Mouse (Mus musculus) hindbrain, embryonic 15.5 days (tissue): ENCODE measurements around the gene Nkpd1. TPM values are rescaled to one million over a fixed set of nuclear protein-coding genes. Genes with fewer than 3 reads are reported as not detected.
A peak's percentile ranks its signal among the peaks of the same experiment; 100 is the strongest.

Experiments
- ATAC-seq: fragments of 200-750 bp; cut with Nextera tagmentation; 2 replicates; pipeline ENCODE4 v1.8.0; 2017; ENCODE audit warnings: low read depth, moderate number of reproducible peaks, moderate TSS enrichment; ENCODE audit not compliant: low FRiP score
- H3K27ac ChIP-seq: fragments of 300-500 bp; sonication (generic); replicated peaks from 2 replicates; pipeline ENCODE4 v1.5.1; 2015; ENCODE audit warnings: mild to moderate bottlenecking, inconsistent platforms
- H3K27me3 ChIP-seq: fragments of 300-500 bp; sonication (generic); 2 replicates; pipeline ENCODE4 v1.6.1; 2015; ENCODE audit warnings: control low read depth, inconsistent platforms
- H3K36me3 ChIP-seq: fragments of 300-500 bp; sonication (generic); 2 replicates; pipeline ENCODE4 v1.6.1; 2015; ENCODE audit warnings: control low read depth, inconsistent platforms
- H3K4me1 ChIP-seq: fragments of 300-500 bp; sonication (generic); replicated peaks from 2 replicates; pipeline ENCODE4 v1.6.1; 2015; ENCODE audit warnings: control low read depth, inconsistent platforms
- H3K4me2 ChIP-seq: fragments of 300-500 bp; sonication (generic); 2 replicates; pipeline ENCODE4 v1.6.1; 2015; ENCODE audit warnings: moderate library complexity, mild to moderate bottlenecking, inconsistent platforms
- H3K4me3 ChIP-seq: fragments of 300-500 bp; sonication (generic); 2 replicates; pipeline ENCODE4 v1.5.1; 2015; ENCODE audit warnings: mild to moderate bottlenecking, inconsistent platforms
- H3K9ac ChIP-seq: fragments of 300-500 bp; sonication (generic); 2 replicates; pipeline ENCODE4 v1.6.1; 2015; ENCODE audit warnings: inconsistent platforms
- H3K9me3 ChIP-seq: fragments of 300-500 bp; sonication (generic); 2 replicates; pipeline ENCODE4 v1.6.1; 2016; ENCODE audit warnings: control low read depth, inconsistent platforms
- WGBS: fragments of 180-500 bp; shearing (Covaris S2); methylation state at CpG from one replicate; pipeline ENCODE4 v1.1.7; 2015; 5-methylcytosine and 5-hydroxymethylcytosine counted together
- polyA plus RNA-seq: library from polyadenylated mRNA; unstranded; fragments of >200 nt; fragmentation: Nextera tagmentation; extraction: Ambion mirVana; gene quantifications from 2 replicates; pipeline ENCODE4 v1.2.1, GENCODE M21; 2015

Gene Nkpd1
- polyA plus RNA-seq = 1.1 and 1.2 TPM in 2 replicates

GRCm38 (mm10) chr7:19517652-19518365 is at the start of gene Nkpd1:
Gene Nkpd1, plus strand, starts transcription at chr7:19517838.
- Histone ChIP-seq H3K36me3 (no peaks in the 10 kb centered on the region), H3K27me3 (peaks cover 51% of the 10 kb centered on the region)
- 7% methylated on average over 19 of the region's 29 CpGs for WGBS

GRCm38 (mm10) chr7:19468279-19468678 is 49.4 kb upstream of the Nkpd1 start:
- no peaks in the 10 kb centered on the region for H3K36me3 ChIP-seq
- no peaks in the 10 kb centered on the region for H3K9me3 ChIP-seq
- H3K4me2 ChIP-seq = no peak overlapping the region
- H3K9ac ChIP-seq = no peak overlapping the region
- peaks cover 83% of the 10 kb centered on the region for H3K27me3 ChIP-seq
- H3K4me1 ChIP-seq = peaks cover 1% of the 10 kb centered on the region; the same call in 1 of the 2 replicates
- WGBS = 73% methylated on average over 12 of the region's 12 CpGs
- H3K27ac ChIP-seq = no peak overlapping the region
- H3K4me3 ChIP-seq = no peak overlapping the region
- ATAC-seq = no peak

More at GRCm38 (mm10) chr7:19517652-19518365, at the start of gene Nkpd1:
- Histone ChIP-seq H3K27ac (no peak within 1 kb of the TSS), H3K9ac (peak within 1 kb of the TSS; percentile 37), H3K9me3 (no peaks in the 10 kb centered on the region), H3K4me1 (peaks cover 15% of the 10 kb centered on the region), H3K4me2 (peak within 1 kb of the TSS; percentile 57), H3K4me3 (peak within 1 kb of the TSS; percentile 21)
- no peak for ATAC-seq

- no peak for ATAC-seq
- no peak overlapping the region for H3K27ac ChIP-seq
- 19% methylated on average over 23 of the region's 23 CpGs for WGBS
- peaks cover 7% of the 10 kb centered on the region for H3K4me1 ChIP-seq
- H3K36me3 ChIP-seq = no peaks in the 10 kb centered on the region
- peaks cover 78% of the 10 kb centered on the region for H3K27me3 ChIP-seq
- no peak overlapping the region for H3K4me3 ChIP-seq
- H3K9me3 ChIP-seq = no peaks in the 10 kb centered on the region
- no peak overlapping the region for H3K9ac ChIP-seq
- no peak overlapping the region for H3K4me2 ChIP-seq
Observed at GRCm38 (mm10) chr7:19469404-19469803, 48.2 kb upstream of the Nkpd1 start.

- no peaks in the 10 kb centered on the region for H3K36me3 ChIP-seq
- no peaks in the 10 kb centered on the region for H3K9me3 ChIP-seq
- no peak overlapping the region for H3K27ac ChIP-seq
- peaks cover 7% of the 10 kb centered on the region for H3K4me1 ChIP-seq
- ATAC-seq = no peak
- WGBS = 3% methylated on average over 14 of the region's 14 CpGs
- no peak overlapping the region for H3K9ac ChIP-seq
- H3K27me3 ChIP-seq = peaks cover 75% of the 10 kb centered on the region
- no peak overlapping the region for H3K4me3 ChIP-seq
- no peak overlapping the region for H3K4me2 ChIP-seq
Observed at GRCm38 (mm10) chr7:19470308-19470707, 47.3 kb upstream of the Nkpd1 start.

- no peak for ATAC-seq
- Histone ChIP-seq H3K4me1 (peaks cover 7% of the 10 kb centered on the region), H3K9me3 (no peaks in the 10 kb centered on the region), H3K27me3 (peaks cover 69% of the 10 kb centered on the region), H3K4me3 (no peak overlapping the region), H3K27ac (no peak overlapping the region), H3K9ac (no peak overlapping the region), H3K4me2 (no peak overlapping the region), H3K36me3 (no peaks in the 10 kb centered on the region)
- WGBS = 44% methylated on average over 4 of the region's 4 CpGs
Observed at GRCm38 (mm10) chr7:19472403-19472802, 45.2 kb upstream of the Nkpd1 start.

GRCm38 (mm10) chr7:19473875-19474443 is 43.7 kb upstream of the Nkpd1 start:
- WGBS = 2% methylated on average over 55 of the region's 89 CpGs
- peak; percentile 93 for ATAC-seq
- H3K36me3 ChIP-seq = no peaks in the 10 kb centered on the region
- peak overlapping the region; percentile 68 for H3K9ac ChIP-seq
- H3K4me1 ChIP-seq = peaks cover 7% of the 10 kb centered on the region
- peak overlapping the region; percentile 94 for H3K4me2 ChIP-seq
- peak overlapping the region; percentile 87 for H3K27ac ChIP-seq
- no peaks in the 10 kb centered on the region for H3K9me3 ChIP-seq
- peak overlapping the region; percentile 55 for H3K4me3 ChIP-seq
- peaks cover 73% of the 10 kb centered on the region for H3K27me3 ChIP-seq

GRCm38 (mm10) chr7:19477084-19477483 is 40.6 kb upstream of the Nkpd1 start:
- 75% methylated on average over 2 of the region's 2 CpGs for WGBS

GRCm38 (mm10) chr7:19477624-19478384 is 39.8 kb upstream of the Nkpd1 start:
- ATAC-seq = no peak
- Histone ChIP-seq H3K27me3 (peaks cover 45% of the 10 kb centered on the region), H3K36me3 (no peaks in the 10 kb centered on the region), H3K4me1 (peaks cover 7% of the 10 kb centered on the region), H3K27ac (no peak overlapping the region), H3K4me3 (no peak overlapping the region), H3K4me2 (no peak overlapping the region), H3K9me3 (no peaks in the 10 kb centered on the region), H3K9ac (no peak overlapping the region)
- 24% methylated on average over 14 of the region's 14 CpGs for WGBS

More at GRCm38 (mm10) chr7:19477084-19477483, 40.6 kb upstream of the Nkpd1 start:
- Histone ChIP-seq H3K27ac (no peak overlapping the region), H3K4me3 (no peak overlapping the region), H3K9ac (no peak overlapping the region), H3K27me3 (peaks cover 52% of the 10 kb centered on the region), H3K36me3 (no peaks in the 10 kb centered on the region), H3K4me1 (peaks cover 7% of the 10 kb centered on the region), H3K9me3 (no peaks in the 10 kb centered on the region), H3K4me2 (no peak overlapping the region)
- no peak for ATAC-seq

GRCm38 (mm10) chr7:19483281-19483680 is 34.4 kb upstream of the Nkpd1 start:
- Histone ChIP-seq H3K36me3 (no peaks in the 10 kb centered on the region), H3K9me3 (no peaks in the 10 kb centered on the region), H3K4me1 (no peaks in the 10 kb centered on the region), H3K4me2 (no peak overlapping the region), H3K9ac (no peak overlapping the region), H3K27ac (no peak overlapping the region), H3K4me3 (no peak overlapping the region), H3K27me3 (peaks cover 25% of the 10 kb centered on the region)
- WGBS = 84% methylated on average over 8 of the region's 8 CpGs
- ATAC-seq = no peak

GRCm38 (mm10) chr7:19485488-19485887 is 32.1 kb upstream of the Nkpd1 start:
- Histone ChIP-seq H3K9ac (no peak overlapping the region), H3K4me1 (peaks cover 8% of the 10 kb centered on the region; the same call in 1 of the 2 replicates), H3K9me3 (no peaks in the 10 kb centered on the region), H3K4me3 (no peak overlapping the region), H3K4me2 (no peak overlapping the region), H3K27me3 (peaks cover 39% of the 10 kb centered on the region), H3K36me3 (no peaks in the 10 kb centered on the region), H3K27ac (no peak overlapping the region)
- WGBS = 85% methylated on average over 1 of the region's 1 CpGs
- ATAC-seq = no peak

GRCm38 (mm10) chr7:19486549-19486948 is 31.1 kb upstream of the Nkpd1 start:
- Histone ChIP-seq H3K27me3 (peaks cover 48% of the 10 kb centered on the region), H3K36me3 (no peaks in the 10 kb centered on the region), H3K4me2 (no peak overlapping the region), H3K4me3 (no peak overlapping the region), H3K9me3 (no peaks in the 10 kb centered on the region), H3K27ac (no peak overlapping the region), H3K4me1 (peaks cover 8% of the 10 kb centered on the region), H3K9ac (no peak overlapping the region)
- WGBS = 94% methylated on average over 7 of the region's 7 CpGs
- ATAC-seq = no peak

- 7% methylated on average over 30 of the region's 31 CpGs for WGBS
Observed at GRCm38 (mm10) chr7:19489525-19489924, 28.1 kb upstream of the Nkpd1 start.

More at GRCm38 (mm10) chr7:19489525-19489924, 28.1 kb upstream of the Nkpd1 start:
- Histone ChIP-seq H3K4me2 (peak overlapping the region; percentile 52), H3K9me3 (no peaks in the 10 kb centered on the region), H3K9ac (peak overlapping the region; percentile 4; the same call in 1 of the 2 replicates), H3K4me3 (peak overlapping the region; percentile 27), H3K27me3 (peaks cover 62% of the 10 kb centered on the region), H3K36me3 (no peaks in the 10 kb centered on the region), H3K4me1 (peaks cover 13% of the 10 kb centered on the region), H3K27ac (no peak overlapping the region)
- ATAC-seq = peak; percentile 48; the same call in 1 of the 2 replicates
